Mouse (Mus musculus) hindbrain, embryonic 14.5 days (tissue): ENCODE results near the gene Tmem243. TPM values are rescaled to one million over a fixed set of nuclear protein-coding genes. Genes with fewer than 3 reads are reported as not detected.

Experiments used
- ATAC-seq: fragments of 200-750 bp; cut with Nextera tagmentation; 2 replicates; pipeline ENCODE4 v1.8.0; 2017; ENCODE audit warnings: moderate number of reproducible peaks, mild to moderate bottlenecking, moderate TSS enrichment, moderate library complexity; ENCODE audit not compliant: low FRiP score
- DNase-seq: peaks from one replicate; pipeline ENCODE4 v3.0.0-alpha.2; 2015; ENCODE audit warnings: low spot score
- H3K27ac ChIP-seq: fragments of 300-500 bp; sonication (generic); 2 replicates; pipeline ENCODE4 v1.5.1; 2014; ENCODE audit warnings: mild to moderate bottlenecking, moderate library complexity
- H3K27me3 ChIP-seq: fragments of 300-500 bp; sonication (generic); 2 replicates; pipeline ENCODE4 v1.6.1; 2014; ENCODE audit warnings: mild to moderate bottlenecking, low read length, mixed read lengths; ENCODE audit not compliant: control insufficient read depth, insufficient read depth
- H3K36me3 ChIP-seq: fragments of 300-500 bp; sonication (generic); replicated peaks from 2 replicates; pipeline ENCODE4 v1.6.1; 2014; ENCODE audit not compliant: control insufficient read depth, insufficient read depth
- H3K4me1 ChIP-seq: fragments of 300-500 bp; sonication (generic); replicated peaks from 2 replicates; pipeline ENCODE4 v1.6.1; 2014; ENCODE audit warnings: antibody characterized with exemption, low read length, mixed read lengths; ENCODE audit not compliant: control insufficient read depth, insufficient read depth
- H3K4me2 ChIP-seq: fragments of 300-500 bp; sonication (generic); replicated peaks from 2 replicates; pipeline ENCODE4 v1.6.1; 2014; ENCODE audit warnings: mild to moderate bottlenecking, moderate library complexity
- H3K4me3 ChIP-seq: fragments of 300-500 bp; sonication (generic); replicated peaks from 2 replicates; pipeline ENCODE4 v1.5.1; 2014; ENCODE audit warnings: mild to moderate bottlenecking, low read length
- H3K9ac ChIP-seq: fragments of 300-500 bp; sonication (generic); 2 replicates; pipeline ENCODE4 v1.6.1; 2014
- H3K9me3 ChIP-seq: fragments of 300-500 bp; sonication (generic); 2 replicates; pipeline ENCODE4 v1.6.1; 2016; ENCODE audit warnings: low read length; ENCODE audit not compliant: control insufficient read depth
- WGBS: fragments of 180-500 bp; shearing (Covaris S2); extraction: QIAGEN DNeasy Blood & Tissue Kit; methylation state at CpG from one replicate; pipeline ENCODE4 v1.1.7; 2014; 5-methylcytosine and 5-hydroxymethylcytosine counted together
- polyA plus RNA-seq: library from polyadenylated mRNA; unstranded; fragments of >200 nt; fragmentation: Nextera tagmentation; extraction: Ambion mirVana; gene quantifications from 2 replicates; pipeline ENCODE4 v1.2.1, GENCODE M21; 2014

Gene Tmem243
- polyA plus RNA-seq, 1 experiment from 2014 or later, result 14.1 TPM

GRCm38 (mm10) chr5:9103958-9104357 is 3.5 kb downstream of the Tmem243 start:
- H3K36me3 ChIP-seq, result no peaks in the 10 kb centered on the region
- no peak for ATAC-seq
- no peak overlapping the region for H3K9ac ChIP-seq
- no peak overlapping the region for H3K4me3 ChIP-seq
- WGBS, result 89% methylated on average over 8 of the region's 8 CpGs
- H3K27ac ChIP-seq, result no peak overlapping the region
- no peak overlapping the region for H3K4me2 ChIP-seq
- DNase-seq, result no peak
- no peaks in the 10 kb centered on the region; the same call in 1 of the 2 replicates for H3K4me1 ChIP-seq
- no peaks in the 10 kb centered on the region for H3K9me3 ChIP-seq
- peaks cover 7% of the 10 kb centered on the region; the same call in 1 of the 2 replicates for H3K27me3 ChIP-seq

- no peaks in the 10 kb centered on the region for H3K9me3 ChIP-seq
- H3K4me1 ChIP-seq, result no peaks in the 10 kb centered on the region
- 83% methylated on average over 6 of the region's 6 CpGs for WGBS
- no peak overlapping the region for H3K27ac ChIP-seq
- ATAC-seq (no peak), DNase-seq (no peak)
- H3K4me3 ChIP-seq, result no peak overlapping the region
- no peak overlapping the region for H3K4me2 ChIP-seq
- H3K27me3 ChIP-seq, result 0 out of 2 replicates have a peak, but pooled peaks cover under 1% of the 10 kb centered on the region
- H3K36me3 ChIP-seq, result no peaks in the 10 kb centered on the region
- no peak overlapping the region for H3K9ac ChIP-seq
These were observed 6.3 kb downstream of the Tmem243 start for GRCm38 (mm10) chr5:9106806-9107205.

GRCm38 (mm10) chr5:9107296-9108089 is 7.0 kb downstream of the Tmem243 start:
- no peak overlapping the region for H3K4me3 ChIP-seq
- no peak overlapping the region for H3K9ac ChIP-seq
- DNase-seq, result no peak
- no peak overlapping the region for H3K4me2 ChIP-seq
- 86% methylated on average over 8 of the region's 8 CpGs for WGBS
- no peaks in the 10 kb centered on the region for H3K36me3 ChIP-seq
- no peaks in the 10 kb centered on the region for H3K9me3 ChIP-seq
- H3K27ac ChIP-seq, result no peak overlapping the region
- ATAC-seq, result no peak
- H3K4me1 ChIP-seq, result no peaks in the 10 kb centered on the region
- no peaks in the 10 kb centered on the region for H3K27me3 ChIP-seq

GRCm38 (mm10) chr5:9108490-9108889 is 8.0 kb downstream of the Tmem243 start:
- Histone ChIP-seq H3K4me3 (no peak overlapping the region), H3K4me1 (no peaks in the 10 kb centered on the region), H3K9me3 (no peaks in the 10 kb centered on the region), H3K27ac (no peak overlapping the region), H3K27me3 (no peaks in the 10 kb centered on the region), H3K36me3 (no peaks in the 10 kb centered on the region), H3K4me2 (no peak overlapping the region), H3K9ac (no peak overlapping the region)
- WGBS, result 94% methylated on average over 5 of the region's 5 CpGs
- ATAC-seq (no peak), DNase-seq (no peak)

GRCm38 (mm10) chr5:9109582-9109981 is 9.1 kb downstream of the Tmem243 start:
- Histone ChIP-seq H3K27me3 (no peaks in the 10 kb centered on the region), H3K36me3 (no peaks in the 10 kb centered on the region), H3K4me1 (no peaks in the 10 kb centered on the region), H3K4me2 (no peak overlapping the region), H3K9ac (no peak overlapping the region), H3K27ac (no peak overlapping the region), H3K9me3 (no peaks in the 10 kb centered on the region), H3K4me3 (no peak overlapping the region)
- ATAC-seq (no peak), DNase-seq (no peak)

GRCm38 (mm10) chr5:9111285-9111684 is 10.8 kb downstream of the Tmem243 start:
- H3K4me2 ChIP-seq, result no peak overlapping the region
- DNase-seq, result no peak
- no peaks in the 10 kb centered on the region for H3K9me3 ChIP-seq
- no peaks in the 10 kb centered on the region for H3K4me1 ChIP-seq
- no peak overlapping the region for H3K4me3 ChIP-seq
- no peak for ATAC-seq
- no peak overlapping the region for H3K27ac ChIP-seq
- H3K9ac ChIP-seq, result no peak overlapping the region
- no peaks in the 10 kb centered on the region for H3K27me3 ChIP-seq
- 59% methylated on average over 2 of the region's 2 CpGs for WGBS
- H3K36me3 ChIP-seq, result 0 out of 2 replicates have a peak, but pooled peaks cover 2% of the 10 kb centered on the region

- ATAC-seq (peak; percentile 43; the same call in 1 of the 2 replicates), DNase-seq (peak; percentile 70)
- H3K27ac ChIP-seq, result no peak overlapping the region
- no peak overlapping the region for H3K4me3 ChIP-seq
- 0 out of 2 replicates have a peak, but pooled peaks cover 5% of the 10 kb centered on the region for H3K36me3 ChIP-seq
- H3K9me3 ChIP-seq, result no peaks in the 10 kb centered on the region
- no peaks in the 10 kb centered on the region for H3K4me1 ChIP-seq
- WGBS, result 20% methylated on average over 5 of the region's 5 CpGs
- no peaks in the 10 kb centered on the region for H3K27me3 ChIP-seq
- no peak overlapping the region for H3K9ac ChIP-seq
- H3K4me2 ChIP-seq, result no peak overlapping the region
These were observed 11.3 kb downstream of the Tmem243 start for GRCm38 (mm10) chr5:9111759-9112158.

- 41% methylated on average over 6 of the region's 6 CpGs for WGBS
- Histone ChIP-seq H3K4me1 (no peaks in the 10 kb centered on the region), H3K4me3 (no peak overlapping the region), H3K9me3 (no peaks in the 10 kb centered on the region), H3K4me2 (no peak overlapping the region), H3K9ac (no peak overlapping the region), H3K36me3 (peaks cover 27% of the 10 kb centered on the region), H3K27me3 (no peaks in the 10 kb centered on the region), H3K27ac (no peak overlapping the region)
- peak; percentile 49; the same call in 1 of the 2 replicates for ATAC-seq
- no peak for DNase-seq
These were observed 13.7 kb downstream of the Tmem243 start for GRCm38 (mm10) chr5:9114162-9114561.

GRCm38 (mm10) chr5:9124134-9124533 is 23.7 kb downstream of the Tmem243 start:
- DNase-seq (no peak), ATAC-seq (no peak)
- Histone ChIP-seq H3K9me3 (no peaks in the 10 kb centered on the region), H3K27me3 (no peaks in the 10 kb centered on the region), H3K27ac (no peak overlapping the region), H3K9ac (no peak overlapping the region), H3K4me1 (no peaks in the 10 kb centered on the region), H3K4me2 (no peak overlapping the region), H3K4me3 (no peak overlapping the region), H3K36me3 (peaks cover 93% of the 10 kb centered on the region)
- WGBS, result 90% methylated on average over 2 of the region's 2 CpGs
